Mouse (Mus musculus) midbrain, postnatal 0 days (tissue): Measurements from ENCODE around the gene Zc3h14. TPM values are rescaled to one million over a fixed set of nuclear protein-coding genes. Genes with fewer than 3 reads are reported as not detected.
A peak's percentile ranks its signal among the peaks of the same experiment; 100 is the strongest.

ENCODE experiments used
- ATAC-seq: fragments of 200-750 bp; cut with Nextera tagmentation; 2 replicates; pipeline ENCODE4 v1.8.0; 2017; ENCODE audit warnings: moderate number of reproducible peaks, mild to moderate bottlenecking, moderate TSS enrichment, moderate library complexity; ENCODE audit not compliant: low FRiP score
- DNase-seq: peaks from one replicate; pipeline ENCODE4 v3.0.0-alpha.2; 2015; ENCODE audit warnings: low spot score
- H3K27ac ChIP-seq: fragments of 300-500 bp; sonication (generic); 2 replicates; pipeline ENCODE4 v1.5.1; 2014; ENCODE audit warnings: low read depth, mild to moderate bottlenecking, low read length, mixed read lengths
- H3K27me3 ChIP-seq: fragments of 300-500 bp; sonication (generic); 2 replicates; pipeline ENCODE4 v1.6.1; 2014; ENCODE audit warnings: low read length, control low read depth, mixed read lengths; ENCODE audit not compliant: insufficient read depth
- H3K36me3 ChIP-seq: fragments of 300-500 bp; sonication (generic); 2 replicates; pipeline ENCODE4 v1.6.1; 2014; ENCODE audit warnings: low read length, control low read depth, mixed read lengths; ENCODE audit not compliant: insufficient read depth
- H3K4me1 ChIP-seq: fragments of 300-500 bp; sonication (generic); 2 replicates; pipeline ENCODE4 v1.6.1; 2014; ENCODE audit warnings: mild to moderate bottlenecking, control low read depth, antibody characterized with exemption, low read length, mixed read lengths; ENCODE audit not compliant: insufficient read depth
- H3K4me2 ChIP-seq: fragments of 300-500 bp; sonication (generic); 2 replicates; pipeline ENCODE4 v1.6.1; 2014; ENCODE audit warnings: low read depth, mild to moderate bottlenecking, low read length, mixed read lengths; ENCODE audit not compliant: poor library complexity, severe bottlenecking
- H3K4me3 ChIP-seq: fragments of 300-500 bp; sonication (generic); 2 replicates; pipeline ENCODE4 v1.5.1; 2014; ENCODE audit warnings: low read depth, mild to moderate bottlenecking, low read length, moderate library complexity
- H3K9ac ChIP-seq: fragments of 300-500 bp; sonication (generic); replicated peaks from 2 replicates; pipeline ENCODE4 v1.6.1; 2014; ENCODE audit warnings: mild to moderate bottlenecking, low read length, moderate library complexity, mixed read lengths; ENCODE audit not compliant: poor library complexity, severe bottlenecking
- H3K9me3 ChIP-seq: fragments of 300-500 bp; sonication (generic); 2 replicates; pipeline ENCODE4 v1.6.1; 2016; ENCODE audit warnings: low read length, control low read depth
- CTCF ChIP-seq: IDR thresholded peaks from 2 replicates; pipeline ENCODE4 v1.5.1; 2016; ENCODE audit warnings: antibody characterized with exemption, mild to moderate bottlenecking
- WGBS: fragments of 180-500 bp; shearing (Covaris S2); extraction: QIAGEN DNeasy Blood & Tissue Kit; methylation state at CpG from one replicate; pipeline ENCODE4 v1.1.7; 2014; 5-methylcytosine and 5-hydroxymethylcytosine counted together
- polyA plus RNA-seq: library from polyadenylated mRNA; unstranded; fragments of >200 nt; fragmentation: Nextera tagmentation; extraction: Ambion mirVana; gene quantifications from 2 replicates; pipeline ENCODE4 v1.2.1, GENCODE M21; 2015
- total RNA-seq: library from RNA; depleted of rRNA; stranded (reverse); fragments of >200 nt; gene quantifications from 2 replicates; pipeline ENCODE4 v1.2.3, GENCODE M21; 2014

Zc3h14 gene
- total and polyA plus RNA-seq, 2 experiments from 2014 or later, result 95.5 to 98.3 TPM

DNA sequence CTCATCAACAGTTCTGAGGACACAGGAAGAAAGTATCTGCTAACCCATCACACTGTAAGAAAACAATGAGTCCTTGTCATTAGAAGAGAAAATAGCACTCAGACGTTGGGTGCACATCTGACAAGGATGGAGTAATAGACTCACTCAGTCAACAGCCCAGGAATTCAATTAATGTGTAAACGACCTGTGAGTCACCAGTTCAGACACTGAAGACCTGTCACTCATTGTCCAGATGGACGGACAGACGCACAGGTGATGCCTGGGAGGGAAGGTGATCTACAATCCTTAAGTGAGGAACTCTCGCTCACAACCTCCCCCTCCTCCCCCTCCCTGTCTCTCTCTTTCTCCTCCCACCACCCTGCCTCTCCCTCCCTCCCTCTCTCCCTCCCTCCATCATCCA is 21.8 kb upstream of the Zc3h14 start:
- Histone ChIP-seq H3K4me3 (no peak overlapping the region), H3K9me3 (no peaks in the 10 kb centered on the region), H3K9ac (no peak overlapping the region), H3K4me2 (no peak overlapping the region), H3K36me3 (no peaks in the 10 kb centered on the region), H3K27me3 (no peaks in the 10 kb centered on the region), H3K4me1 (no peaks in the 10 kb centered on the region), H3K27ac (no peak overlapping the region)
- 76% methylated on average over 5 of the region's 5 CpGs for WGBS
- no peak for ATAC-seq
- no peak for DNase-seq
- TF ChIP-seq CTCF, result no peak

DNA sequence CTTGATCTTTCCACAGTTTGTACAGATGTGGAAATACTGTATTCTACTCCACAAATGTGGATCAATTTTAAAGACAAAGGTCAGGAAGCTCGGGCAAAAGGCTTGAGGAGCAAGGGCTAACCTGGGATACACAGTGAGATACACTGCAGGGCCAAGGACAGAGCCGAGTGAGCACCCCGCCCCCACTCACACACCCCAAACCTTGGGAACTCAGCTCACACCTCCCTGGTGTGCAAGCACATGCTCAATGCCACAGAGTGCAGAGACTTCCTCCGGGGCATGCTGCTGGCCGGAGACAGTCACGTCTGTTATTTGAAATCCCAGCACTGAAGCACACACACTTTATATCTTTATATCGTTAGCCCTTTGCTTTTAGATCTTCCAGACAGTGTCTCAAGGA is 20.7 kb upstream of the Zc3h14 start:
- no peaks in the 10 kb centered on the region for H3K4me1 ChIP-seq
- H3K4me3 ChIP-seq, result no peak overlapping the region
- no peaks in the 10 kb centered on the region for H3K27me3 ChIP-seq
- no peak overlapping the region for H3K9ac ChIP-seq
- 84% methylated on average over 7 of the region's 7 CpGs for WGBS
- no peaks in the 10 kb centered on the region for H3K36me3 ChIP-seq
- H3K9me3 ChIP-seq, result no peaks in the 10 kb centered on the region
- no peak overlapping the region for H3K27ac ChIP-seq
- no peak for DNase-seq
- H3K4me2 ChIP-seq, result no peak overlapping the region
- no peak for ATAC-seq
- TF ChIP-seq CTCF, result no peak

DNA sequence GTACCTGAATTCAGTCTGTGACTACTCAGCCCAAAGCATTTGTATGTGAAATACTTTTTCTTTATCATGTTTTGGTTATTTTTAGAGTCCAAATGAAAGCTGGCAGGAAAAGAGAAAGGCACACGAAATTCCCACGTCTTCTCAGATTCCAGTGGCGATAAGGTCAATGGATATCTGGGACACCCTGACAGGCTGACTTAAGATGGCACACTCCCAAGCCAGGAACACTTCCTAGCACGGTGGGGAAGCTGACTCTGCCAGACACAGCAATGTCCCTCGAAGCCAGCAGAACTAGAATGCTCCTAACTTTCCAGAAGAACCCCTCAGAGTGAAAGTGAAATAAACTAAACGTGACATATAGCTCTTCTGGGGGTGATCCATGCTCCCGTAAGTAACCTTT is 19.6 kb upstream of the Zc3h14 start:
- Histone ChIP-seq H3K9ac (no peak overlapping the region), H3K4me3 (no peak overlapping the region), H3K9me3 (no peaks in the 10 kb centered on the region), H3K4me1 (no peaks in the 10 kb centered on the region), H3K4me2 (no peak overlapping the region), H3K27me3 (no peaks in the 10 kb centered on the region), H3K36me3 (no peaks in the 10 kb centered on the region), H3K27ac (no peak overlapping the region)
- no peak for TF ChIP-seq CTCF
- no peak for DNase-seq
- no peak for ATAC-seq
- 79% methylated on average over 7 of the region's 7 CpGs for WGBS

DNA sequence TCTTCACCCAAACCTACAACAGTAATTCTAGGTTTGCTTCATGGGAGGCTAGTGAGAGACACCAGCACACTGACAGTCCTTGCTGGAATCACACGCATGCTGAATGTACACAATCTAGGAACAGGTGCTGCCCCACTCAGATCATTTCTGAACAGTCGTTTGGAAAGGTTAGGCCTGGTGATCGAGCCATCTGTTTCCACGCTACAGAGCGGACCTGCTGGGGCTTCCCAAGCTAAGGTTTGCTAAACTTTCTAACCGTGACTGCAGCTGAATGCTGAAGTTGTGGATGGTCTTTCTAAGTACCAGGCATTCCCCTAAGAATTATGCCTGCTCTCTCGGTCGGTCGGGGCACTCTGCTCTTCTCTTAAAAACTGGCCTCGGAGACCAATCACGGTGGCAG is 16.1 kb upstream of the Zc3h14 start:
- H3K27me3 ChIP-seq, result no peaks in the 10 kb centered on the region
- ATAC-seq (no peak), DNase-seq (no peak)
- no peaks in the 10 kb centered on the region for H3K36me3 ChIP-seq
- no peak overlapping the region for H3K27ac ChIP-seq
- H3K4me3 ChIP-seq, result no peak overlapping the region
- H3K9me3 ChIP-seq, result no peaks in the 10 kb centered on the region
- WGBS, result 90% methylated on average over 11 of the region's 11 CpGs
- H3K9ac ChIP-seq, result no peak overlapping the region
- peaks cover 8% of the 10 kb centered on the region for H3K4me1 ChIP-seq
- H3K4me2 ChIP-seq, result no peak overlapping the region
- no peak for TF ChIP-seq CTCF

DNA sequence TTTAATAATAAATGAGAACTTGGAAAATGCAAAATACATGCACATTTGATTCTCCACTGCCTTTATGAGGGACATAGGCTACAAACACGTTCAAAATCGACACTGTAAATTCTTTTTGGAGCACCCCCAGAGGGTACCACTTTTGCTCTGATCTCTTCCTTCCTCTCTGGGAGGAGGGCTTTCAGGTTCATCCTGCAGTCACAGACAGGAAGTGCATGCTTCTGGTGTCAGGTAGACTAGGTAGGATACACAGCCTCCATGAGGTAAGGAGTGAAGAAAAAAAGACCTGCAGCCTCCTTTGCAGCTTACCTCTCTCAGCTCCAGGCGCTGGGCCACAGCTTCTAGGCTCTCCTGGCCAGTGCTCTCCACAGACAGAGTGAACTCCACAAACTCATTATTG is 13.6 kb upstream of the Zc3h14 start:
- Histone ChIP-seq H3K4me3 (peak overlapping the region; percentile 66), H3K27ac (no peak overlapping the region), H3K4me1 (peaks cover 8% of the 10 kb centered on the region), H3K27me3 (peaks cover 1% of the 10 kb centered on the region; the same call in 1 of the 2 replicates), H3K4me2 (peak overlapping the region; percentile 91), H3K36me3 (no peaks in the 10 kb centered on the region), H3K9ac (0 out of 2 replicates have a peak overlapping the region, but pooled peaks have one; percentile 71), H3K9me3 (no peaks in the 10 kb centered on the region)
- DNase-seq (no peak), ATAC-seq (no peak)
- WGBS, result 74% methylated on average over 3 of the region's 3 CpGs
- no peak for TF ChIP-seq CTCF

DNA sequence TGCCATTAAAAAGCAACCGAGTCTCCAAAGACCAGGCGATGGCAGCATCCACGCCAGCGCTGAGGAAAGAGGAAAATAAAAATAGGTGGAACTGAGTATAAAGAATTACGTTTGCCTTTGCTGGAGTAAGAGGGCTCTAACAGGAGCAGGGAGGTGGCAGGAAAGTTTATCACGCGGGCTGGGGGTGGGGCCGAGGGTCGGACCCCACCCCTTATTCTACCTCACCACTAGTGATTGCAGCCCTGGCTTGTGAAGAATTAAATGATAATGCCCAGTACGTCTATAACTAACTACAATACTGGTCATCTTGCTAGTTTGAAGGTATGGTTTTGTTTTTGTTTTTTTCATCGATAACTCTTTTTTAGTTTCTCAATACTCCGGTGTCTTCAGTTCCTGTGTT is 13.0 kb upstream of the Zc3h14 start:
- H3K9me3 ChIP-seq, result no peaks in the 10 kb centered on the region
- no peak for TF ChIP-seq CTCF
- H3K4me2 ChIP-seq, result peak overlapping the region; percentile 91
- ATAC-seq (no peak), DNase-seq (no peak)
- peaks cover 4% of the 10 kb centered on the region; the same call in 1 of the 2 replicates for H3K27me3 ChIP-seq
- 0 out of 2 replicates have a peak overlapping the region, but pooled peaks have one; percentile 73 for H3K27ac ChIP-seq
- no peaks in the 10 kb centered on the region for H3K36me3 ChIP-seq
- H3K9ac ChIP-seq, result peak overlapping the region; percentile 71; the same call in 1 of the 2 replicates
- 9% methylated on average over 12 of the region's 12 CpGs for WGBS
- peaks cover 8% of the 10 kb centered on the region for H3K4me1 ChIP-seq
- H3K4me3 ChIP-seq, result peak overlapping the region; percentile 66
